Mouse (Mus musculus) megakaryocyte-erythroid progenitor cell, adult 5-6 weeks (primary cell): ENCODE measurements around the gene Arl2. TPM values are rescaled to one million over a fixed set of nuclear protein-coding genes. Genes with fewer than 3 reads are reported as not detected.
"Not testable (repeated sequence)": the region's sequence is repeated elsewhere in the genome, so short reads cannot be mapped to it uniquely, and the experiment has no call there.

Experiments
- ATAC-seq: replicated peaks from 2 replicates; pipeline ENCODE4 v1.8.0; 2016; ENCODE audit warnings: mild to moderate bottlenecking, inconsistent platforms; ENCODE audit not compliant: severe bottlenecking, poor library complexity, low FRiP score, low TSS enrichment
- total RNA-seq, 2 experiments: library from RNA; stranded (forward) in 1 of 2; stranded (reverse) in 1 of 2; fragments of 200-1000, 215-1000 nt in 1 of 2; fragments of >200 nt in 1 of 2; fragmentation: Nextera tagmentation in 1 of 2; gene quantifications; 2 replicates each; pipeline ENCODE4 v1.2.3; 2014 to 2017

Gene Arl2
- total RNA-seq (2014; fragmentation: Nextera tagmentation) (43.2 and 45.4 TPM in 2 replicates), total RNA-seq (2017) (26.4 and 38.6 TPM in 2 replicates)

DNA sequence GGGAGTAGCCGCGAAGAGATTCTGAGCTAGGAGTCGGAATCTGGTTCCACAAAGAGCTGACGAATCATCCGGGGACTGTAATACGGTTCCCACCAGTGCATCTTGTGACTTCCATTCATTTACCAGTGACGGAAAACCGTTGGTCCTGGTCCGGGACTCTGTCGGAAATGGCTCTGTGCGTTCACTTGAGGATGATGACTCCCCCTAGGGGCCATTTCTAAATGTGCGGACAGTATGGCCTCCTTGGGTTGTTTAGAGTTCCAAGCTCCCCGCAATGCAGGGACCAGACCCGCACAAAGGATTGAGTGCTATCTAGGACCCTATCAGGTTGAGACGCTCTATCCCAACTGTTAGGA, at the start of gene Arl2:
Arl2 (minus strand) TSS at position 155 of the 356 bp plus-strand sequence.
- peak; percentile 75 for ATAC-seq

DNA sequence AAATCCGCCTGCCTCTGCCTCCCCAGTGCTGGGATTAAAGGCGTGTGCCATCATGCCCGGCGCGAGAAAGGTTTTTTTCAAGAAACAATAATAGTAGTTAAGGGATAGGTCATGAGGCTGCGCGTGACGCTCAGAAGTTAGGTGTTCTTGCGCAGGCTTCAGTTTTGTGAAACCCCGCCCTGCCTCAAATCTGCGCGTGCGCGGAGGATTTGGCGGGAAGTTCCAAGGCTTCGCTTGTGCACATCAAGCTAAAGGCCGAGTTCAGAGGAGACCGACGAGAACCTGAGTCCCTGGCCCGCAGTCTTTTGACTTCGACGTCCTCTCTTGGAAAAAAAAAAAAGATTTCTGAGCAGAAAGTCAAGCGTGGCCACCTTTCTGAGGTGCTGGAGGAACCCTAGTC, 42.8 kb upstream of the Arl2 start, which contains the start of gene Majin:
Majin (plus strand) TSS at position 258 of the 400 bp plus-strand sequence.
- ATAC-seq, result no peak

DNA sequence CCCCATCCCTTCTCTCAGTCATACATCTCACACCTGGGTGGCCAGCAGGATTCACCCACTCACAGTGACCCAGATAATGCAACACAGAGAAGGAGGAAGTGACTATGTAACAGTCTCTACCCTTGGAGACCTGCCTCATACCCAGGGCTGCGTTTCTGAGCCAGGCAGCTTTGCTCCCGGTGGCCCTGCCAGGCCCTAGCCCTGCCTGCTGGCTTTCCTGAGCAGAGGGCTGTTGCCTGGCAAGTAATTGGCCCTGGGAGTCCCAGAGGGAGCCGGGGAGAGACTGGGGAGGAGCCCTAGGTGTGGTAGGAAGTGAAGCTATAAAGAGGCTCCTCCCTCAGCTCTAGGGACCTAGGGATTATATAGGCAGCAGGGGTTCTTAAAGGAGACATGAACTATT, 41.2 kb upstream of the Arl2 start:
- no peak for ATAC-seq

DNA sequence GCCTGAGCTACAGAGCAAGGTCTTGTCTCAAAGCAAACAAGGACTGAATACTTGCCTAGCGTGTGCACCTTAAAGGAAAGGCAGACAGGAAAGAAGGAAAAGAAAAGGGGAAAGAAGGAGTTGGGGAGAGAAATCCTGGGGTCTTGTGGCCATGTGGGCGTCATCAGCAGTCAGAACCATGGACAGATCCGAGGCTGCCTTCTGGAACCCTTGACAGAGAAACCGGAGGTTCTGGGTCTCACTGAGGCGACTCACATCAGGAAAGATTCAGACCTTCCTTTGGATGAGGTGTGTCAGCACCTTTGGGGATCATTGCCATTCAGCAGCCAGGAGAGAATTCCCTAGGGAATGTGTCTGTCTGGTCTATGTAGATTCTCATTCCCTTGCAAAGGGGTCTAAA, 40.3 kb upstream of the Arl2 start:
- no peak for ATAC-seq

DNA sequence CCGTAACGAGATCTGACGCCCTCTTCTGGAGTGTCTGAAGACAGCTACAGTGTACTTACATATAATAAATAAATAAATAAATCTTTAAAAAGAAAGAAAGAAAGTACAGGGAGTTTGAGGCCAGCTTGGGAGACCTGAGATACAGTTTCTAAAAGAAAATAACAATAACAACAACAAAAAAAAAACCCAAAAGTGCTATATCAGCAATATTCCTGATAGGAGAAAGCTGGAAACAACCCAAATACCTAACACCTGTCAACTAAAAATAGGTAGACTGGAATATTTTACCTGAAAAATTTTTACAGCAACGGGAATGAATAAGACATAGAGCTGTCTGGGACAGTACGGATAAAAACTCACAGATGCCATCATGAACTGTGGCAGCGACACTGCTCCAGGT, 37.4 kb upstream of the Arl2 start:
- ATAC-seq, result no peak

DNA sequence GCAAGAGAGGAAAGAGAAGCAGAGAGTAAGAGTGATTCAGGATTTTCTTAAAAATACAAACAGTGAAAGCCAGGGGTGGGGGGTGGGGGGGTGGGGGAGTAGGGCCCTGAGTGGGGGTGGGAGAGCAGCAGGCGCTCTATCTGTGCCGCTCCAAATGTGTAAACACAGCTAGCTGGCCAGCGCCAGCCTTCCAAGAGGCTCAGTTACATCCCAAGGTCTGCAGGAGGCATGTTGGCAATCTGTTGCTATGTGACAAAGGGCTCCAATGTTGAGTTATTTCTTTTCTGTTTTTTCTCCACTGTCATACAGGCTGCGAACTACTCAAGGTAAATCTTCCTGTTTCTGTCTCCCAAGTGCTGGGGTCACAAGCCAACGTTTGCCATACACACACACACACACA, 33.4 kb upstream of the Arl2 start:
- no peak for ATAC-seq

DNA sequence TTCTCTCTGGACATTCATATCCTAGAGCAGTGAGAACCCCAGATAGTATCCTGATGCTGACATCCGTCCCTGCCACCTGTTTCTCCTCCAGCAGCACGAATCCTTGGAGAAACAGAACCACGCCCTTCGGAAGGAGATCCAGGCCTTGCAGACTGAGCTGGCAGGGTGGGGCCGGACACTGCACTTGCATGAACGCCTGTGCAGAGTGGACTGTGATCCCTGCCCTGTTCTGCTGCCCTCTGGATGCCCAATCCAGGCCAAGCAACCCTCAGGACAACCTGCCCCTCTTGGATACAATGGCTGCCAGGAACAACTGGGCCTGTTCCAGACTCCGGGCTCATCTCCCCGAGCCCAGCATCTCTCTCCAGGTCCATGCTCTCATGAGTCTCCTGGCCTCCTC, 29.9 kb upstream of the Arl2 start:
- ATAC-seq, result no peak

DNA sequence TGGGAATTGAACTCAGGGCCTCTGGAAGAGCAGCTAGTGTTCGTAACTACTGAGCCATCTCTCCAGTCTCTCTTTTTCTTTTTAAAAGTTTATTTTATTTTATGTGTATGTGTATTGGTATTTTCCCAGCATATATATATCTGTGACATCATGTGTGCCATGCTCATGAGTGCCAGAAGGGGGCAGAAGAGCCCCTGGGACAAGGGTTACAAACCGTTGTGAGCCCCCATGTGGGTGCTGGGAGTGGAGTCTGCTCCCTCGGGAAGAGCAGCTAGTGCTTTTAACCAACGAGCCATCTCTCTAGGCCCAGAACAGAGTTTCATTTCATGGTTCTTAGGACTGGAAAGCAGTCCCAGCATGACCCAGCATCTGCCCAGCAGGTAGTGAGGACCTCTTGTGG, 25.4 kb upstream of the Arl2 start:
- no peak for ATAC-seq

DNA sequence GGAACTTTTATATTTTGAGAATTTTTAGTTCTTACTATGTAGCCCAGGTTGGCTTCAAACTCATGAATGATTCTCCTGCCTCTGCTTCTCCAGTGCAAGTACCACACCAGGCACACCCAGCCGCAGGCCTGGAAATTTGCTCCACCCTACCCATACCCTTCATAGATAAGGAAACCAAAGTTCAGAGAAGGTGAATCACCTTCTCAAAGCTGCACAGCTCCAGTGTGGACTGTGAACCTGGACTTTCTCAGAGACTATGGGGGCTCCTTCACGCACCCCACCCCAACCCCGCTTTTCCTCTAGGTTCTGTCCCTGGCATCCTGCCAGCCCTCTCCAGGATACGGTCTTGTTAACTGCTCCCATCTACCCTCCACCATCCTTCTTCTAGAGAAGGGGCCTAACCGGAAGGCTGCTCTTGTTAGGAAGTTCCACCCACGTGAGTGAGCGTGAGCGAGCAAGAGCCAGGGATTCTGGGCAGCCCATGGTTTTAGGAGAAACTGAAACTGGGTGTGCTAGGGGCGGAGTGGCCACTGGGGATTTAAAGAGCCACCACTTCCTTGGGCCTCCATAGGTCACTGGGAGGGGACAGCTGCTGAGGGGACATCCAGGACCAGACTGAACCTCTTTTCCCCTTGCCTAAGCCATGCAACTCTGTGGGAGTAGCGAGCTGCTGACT, 22.7 kb upstream of the Arl2 start:
- no peak for ATAC-seq

DNA sequence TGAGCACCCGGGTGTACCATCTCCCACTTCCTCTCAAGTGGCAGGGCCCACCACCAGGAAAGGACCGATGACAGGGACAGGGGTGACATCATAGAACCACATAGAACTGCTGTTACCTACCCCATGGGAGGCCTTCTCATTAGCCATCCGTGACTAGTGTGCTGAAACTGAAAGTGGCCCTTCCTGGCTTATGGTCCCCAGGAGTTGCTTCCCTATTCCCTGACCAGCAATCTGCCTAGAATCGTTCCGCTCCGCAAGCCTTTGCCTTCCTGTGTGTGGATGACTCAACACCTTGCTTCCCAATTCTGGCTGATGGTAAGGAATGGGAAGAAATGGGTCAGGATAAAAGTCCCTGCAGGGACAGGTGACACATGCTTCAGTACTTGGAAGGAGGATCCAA, 15.9 kb upstream of the Arl2 start:
- ATAC-seq, result no peak

DNA sequence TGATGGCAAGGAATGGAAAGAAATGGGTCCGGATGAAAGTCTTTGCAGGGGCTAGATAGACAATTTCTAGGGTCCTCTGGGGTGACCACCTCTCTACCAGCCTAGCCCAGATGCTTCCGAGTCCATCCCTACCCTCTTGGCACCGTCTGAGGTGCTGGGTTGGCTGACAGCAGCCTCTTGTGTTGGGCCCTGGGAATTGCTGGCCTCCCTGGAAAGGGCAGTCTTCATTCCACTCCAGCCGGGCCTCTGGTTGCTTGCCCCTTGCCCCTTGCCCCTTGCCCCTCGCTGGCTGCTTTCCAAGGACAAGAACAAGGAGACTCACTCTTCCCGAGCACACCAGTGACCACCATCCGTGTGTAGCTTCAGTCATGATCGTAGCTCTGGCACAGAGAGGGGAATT, 15.0 kb upstream of the Arl2 start:
- no peak for ATAC-seq

DNA sequence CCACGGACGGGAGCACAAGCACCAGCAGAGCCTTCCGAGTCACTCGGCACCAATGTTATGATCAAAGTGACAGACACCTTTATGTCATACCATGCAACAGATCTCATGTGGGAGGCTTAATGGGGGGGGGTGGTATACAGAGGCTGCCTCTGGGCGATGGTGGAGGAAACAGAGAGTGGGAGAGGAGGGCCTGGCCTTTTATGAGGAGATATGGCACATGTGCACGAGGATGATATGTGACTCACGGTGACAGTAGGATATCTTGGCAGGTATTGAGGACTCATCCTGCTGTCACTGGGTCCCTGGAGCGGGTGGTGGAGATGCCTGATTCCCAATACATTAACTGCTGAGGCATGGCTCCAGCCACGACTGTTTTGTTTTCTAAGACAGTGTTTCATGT, 13.8 kb upstream of the Arl2 start:
- ATAC-seq, result peak; percentile 56

DNA sequence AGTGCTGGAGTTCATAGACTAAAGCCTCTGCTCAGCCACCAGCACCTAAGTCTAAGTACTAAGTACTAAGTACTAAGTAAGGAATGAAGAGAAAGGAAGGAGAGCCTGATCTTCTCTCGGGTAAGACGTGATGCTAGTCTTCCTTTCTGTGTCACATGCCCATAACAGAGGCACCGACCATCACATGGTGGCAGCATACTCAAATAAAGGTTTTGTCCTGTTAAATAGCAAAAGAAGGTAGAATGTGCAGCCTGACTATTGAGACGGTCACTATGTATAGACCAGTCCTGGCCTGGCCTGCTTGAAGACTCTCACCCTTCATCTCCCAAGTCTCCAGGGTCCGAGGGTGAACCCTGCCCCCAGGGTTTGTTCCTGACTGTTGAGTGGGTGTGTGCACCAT, 3.5 kb upstream of the Arl2 start:
- no peak for ATAC-seq

DNA sequence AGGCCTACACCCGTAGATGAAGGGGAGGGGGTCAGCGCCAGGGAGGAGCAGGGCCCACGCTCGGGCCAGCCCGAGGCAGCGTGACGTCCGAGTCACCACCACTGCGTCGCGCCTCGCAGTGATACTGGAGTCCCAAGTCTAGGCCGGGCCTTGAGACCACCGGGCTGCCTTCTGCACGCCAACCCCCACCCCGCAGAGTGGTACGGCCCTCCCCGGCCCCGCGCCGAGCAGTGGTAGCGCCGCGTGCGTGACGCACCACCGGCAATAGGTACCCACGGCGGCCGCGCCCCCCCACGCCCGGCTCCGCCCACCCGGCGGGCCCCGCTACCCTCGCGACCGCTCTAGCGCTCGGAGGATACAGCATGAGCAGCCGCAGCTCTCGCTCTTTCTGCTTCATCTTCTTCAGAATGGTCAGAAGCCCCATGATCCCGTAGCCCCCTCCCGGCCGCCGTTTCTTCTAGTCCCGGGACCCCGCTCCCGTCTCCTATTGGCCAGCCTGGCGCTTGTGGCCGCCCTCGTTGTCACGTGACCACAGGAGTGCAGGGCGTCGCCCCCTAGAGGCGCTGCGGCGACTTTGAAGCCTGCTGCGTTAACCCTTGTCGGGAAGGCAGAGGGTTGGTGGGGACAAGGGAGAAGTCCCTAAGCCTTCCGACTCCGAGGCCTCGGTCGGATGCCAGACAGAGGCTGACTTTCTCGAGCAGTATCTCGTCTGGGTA, 512 bp downstream of the Arl2 start, which contains the start of gene Batf2:
Batf2 (plus strand) TSS at position 306 of the 716 bp plus-strand sequence.
- ATAC-seq, result peak; percentile 90

DNA sequence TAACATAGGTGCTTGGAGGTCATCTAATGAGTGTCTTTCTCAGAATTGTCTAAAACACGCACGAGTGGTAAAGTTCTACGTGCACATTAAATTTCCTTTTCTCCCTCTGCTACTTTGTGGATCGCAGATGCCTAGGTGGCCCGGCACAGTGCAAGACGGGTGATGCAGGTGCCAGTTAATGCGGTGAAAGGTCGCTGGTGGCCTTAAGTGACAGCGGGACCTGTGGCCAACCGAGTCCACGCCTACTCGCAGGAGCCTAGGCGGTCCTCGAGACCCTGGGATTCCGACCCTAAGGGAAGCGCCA, 1.0 kb downstream of the Arl2 start:
- peak; percentile 28 for ATAC-seq

DNA sequence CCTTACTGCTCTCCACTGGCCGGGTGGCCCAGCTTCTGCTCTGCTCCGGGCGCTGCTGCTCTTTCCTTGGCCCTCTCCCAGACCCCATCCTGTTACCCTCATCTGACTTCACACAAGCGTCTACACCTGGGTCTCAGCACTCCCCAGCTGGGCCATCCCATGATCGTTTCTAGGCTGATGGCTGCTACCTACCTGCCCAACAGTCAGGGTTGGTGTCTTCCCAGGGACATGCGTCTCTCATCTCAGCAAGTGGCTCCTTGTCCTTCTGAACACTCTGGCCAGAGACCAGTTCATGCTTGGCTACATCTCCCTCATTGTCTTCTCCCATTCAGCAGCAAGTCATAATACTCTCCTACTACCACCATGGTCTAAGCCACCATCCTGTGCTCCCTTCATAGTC, 1.6 kb downstream of the Arl2 start:
- no peak for ATAC-seq

DNA sequence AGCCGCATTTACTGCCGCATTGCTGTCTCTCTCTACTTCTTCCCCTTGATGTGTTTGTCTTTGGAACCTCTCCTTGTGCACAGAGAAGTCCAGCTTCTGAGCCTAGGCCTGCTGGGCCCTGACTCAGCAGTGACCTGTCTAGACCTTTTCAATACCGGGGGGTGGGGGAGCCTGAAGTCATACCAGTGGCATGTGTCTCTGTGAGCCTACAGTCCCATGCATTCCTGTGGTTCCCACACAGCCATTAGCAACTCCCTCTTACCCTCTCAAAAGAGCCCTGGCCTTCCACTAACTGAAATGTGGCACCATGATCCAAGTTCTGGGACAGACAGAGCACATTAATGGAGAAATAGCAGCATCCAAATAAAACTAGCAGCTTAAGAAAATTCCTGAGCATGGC, 5.0 kb downstream of the Arl2 start:
- no peak for ATAC-seq

DNA sequence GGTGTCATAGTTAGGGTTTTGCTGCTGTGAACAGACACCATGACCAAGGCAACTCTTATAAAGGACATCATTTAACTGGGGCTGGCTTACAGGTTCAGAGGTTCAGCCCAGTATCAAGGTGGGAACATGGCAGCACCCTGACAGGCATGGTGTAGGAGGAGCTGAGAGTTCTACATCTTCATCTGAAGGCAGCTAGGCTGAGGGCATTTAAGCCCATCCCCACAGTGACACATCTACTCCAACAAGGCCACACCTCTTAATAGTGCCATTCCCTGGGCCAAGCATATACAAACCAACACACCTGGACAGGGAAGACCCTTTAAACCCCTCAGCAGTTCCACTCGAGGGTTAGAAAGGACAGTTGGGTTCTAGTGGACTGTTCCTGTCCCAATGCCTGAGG, 8.2 kb downstream of the Arl2 start:
- not testable (repeated sequence) for ATAC-seq

DNA sequence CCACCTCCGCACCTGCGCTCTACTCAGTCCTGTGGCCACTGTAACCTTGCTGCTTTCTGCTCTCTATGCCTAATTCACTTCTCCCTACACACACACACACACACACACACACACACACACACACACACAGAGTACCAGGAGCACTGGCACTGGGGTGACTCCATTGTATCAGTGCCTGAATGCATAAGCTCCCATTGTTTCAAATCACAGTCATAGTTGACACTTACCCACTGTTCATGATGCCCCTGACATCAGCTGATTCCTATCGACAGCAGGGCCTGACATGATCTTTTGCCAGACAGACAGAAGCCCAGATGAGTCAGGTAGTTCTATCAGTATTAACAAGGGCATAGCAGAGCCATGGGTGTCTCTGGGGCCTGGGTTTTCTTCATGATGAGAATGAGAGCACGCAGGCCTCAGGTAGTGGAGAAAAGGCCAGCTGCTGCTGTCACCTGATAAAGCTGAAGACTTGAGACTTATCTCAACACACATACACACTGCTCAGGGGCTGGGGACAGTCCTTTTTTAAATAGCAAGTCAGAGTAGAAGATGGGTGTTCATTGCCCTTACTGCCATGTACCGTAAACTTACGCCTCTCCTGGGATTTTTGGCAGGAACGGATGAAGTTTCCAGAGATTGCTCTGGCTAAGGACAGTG, 9.0 kb downstream of the Arl2 start:
- ATAC-seq, result peak; percentile 56

DNA sequence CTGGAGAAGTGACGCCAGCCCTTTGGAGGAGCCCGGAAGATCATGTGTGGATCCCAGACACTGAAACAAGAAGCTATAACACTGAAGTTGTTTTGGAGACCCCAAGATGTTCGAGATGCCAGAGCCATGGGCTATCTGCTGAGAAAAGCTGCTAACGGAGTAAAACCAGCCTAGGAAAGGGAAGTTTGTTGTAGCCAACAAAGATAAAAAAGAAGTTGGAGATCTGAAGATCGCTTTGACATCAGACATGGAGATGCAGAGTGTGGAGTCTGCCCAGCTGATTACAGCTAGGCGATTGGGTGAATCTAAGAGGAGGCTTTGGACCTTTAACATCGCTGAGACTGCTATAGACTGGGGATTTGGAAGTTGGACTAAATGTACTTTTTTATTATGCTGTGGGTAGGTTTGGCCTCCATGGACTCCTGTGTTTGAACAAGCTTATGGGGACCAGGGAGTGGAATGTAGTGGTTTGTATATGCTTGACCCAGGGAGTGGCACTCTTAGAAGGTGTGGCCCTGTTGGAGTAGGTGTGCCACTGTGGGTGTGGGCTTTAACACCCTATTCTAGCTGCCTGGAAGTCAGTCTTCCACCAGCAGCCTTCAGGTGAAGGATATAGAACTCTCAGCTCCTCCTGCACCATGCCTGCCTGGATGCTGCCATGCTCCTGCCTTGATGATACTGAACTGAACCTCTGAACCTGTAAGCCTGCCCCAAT, 10.8 kb downstream of the Arl2 start:
- not testable (repeated sequence) for ATAC-seq
